Mouse (Mus musculus): ENCODE data around the gene Mtx1. TPM values are rescaled to one million over a fixed set of nuclear protein-coding genes. Genes with fewer than 3 reads are reported as not detected.
A peak's percentile ranks its signal among the peaks of the same experiment; 100 is the strongest.

The Mtx1 gene
- polyA plus RNA-seq, 1 experiment from 2014 or later, result 182 TPM

GRCm38 (mm10) chr3:89208075-89208657 is 18.7 kb downstream of the Mtx1 start:
- no peak for ATAC-seq (ENCODE audit: insufficient number of reproducible peaks, insufficient read depth, low FRiP score, low read depth)
- Histone ChIP-seq H3K27ac (ENCODE audit: low read length) (no peak overlapping the region), H3K27me3 (ENCODE audit: control insufficient read depth, insufficient read depth, low read length) (no peaks in the 10 kb centered on the region)

GRCm38 (mm10) chr3:89206695-89207094 is 20.2 kb downstream of the Mtx1 start:
- H3K4me1 ChIP-seq (ENCODE audit: control insufficient read depth, insufficient read depth, low read length), result no peaks in the 10 kb centered on the region
- H3K9ac ChIP-seq (replicated peaks; ENCODE audit: low read depth, low read length), result no peak overlapping the region
- 80% methylated on average over 2 of the region's 2 CpGs for WGBS
- H3K27ac ChIP-seq (ENCODE audit: low read length), result no peak overlapping the region
- H3K36me3 ChIP-seq (ENCODE audit: control insufficient read depth, insufficient read depth, low read length), result peaks cover 34% of the 10 kb centered on the region
- ATAC-seq (ENCODE audit: insufficient number of reproducible peaks, insufficient read depth, low FRiP score, low read depth), result no peak
- no peaks in the 10 kb centered on the region for H3K9me3 ChIP-seq (ENCODE audit: control insufficient read depth, low read depth, low read length)
- no peak overlapping the region for H3K4me2 ChIP-seq (replicated peaks; ENCODE audit: low read depth, low read length)
- no peak overlapping the region for H3K4me3 ChIP-seq (ENCODE audit: low read depth, low read length)
- no peaks in the 10 kb centered on the region for H3K27me3 ChIP-seq (ENCODE audit: control insufficient read depth, insufficient read depth, low read length)

More at GRCm38 (mm10) chr3:89208075-89208657, 18.7 kb downstream of the Mtx1 start:
- Histone ChIP-seq H3K4me1 (ENCODE audit: control insufficient read depth, insufficient read depth, low read length) (peaks cover 5% of the 10 kb centered on the region), H3K4me2 (replicated peaks; ENCODE audit: low read depth, low read length) (no peak overlapping the region), H3K9me3 (ENCODE audit: control insufficient read depth, low read depth, low read length) (no peaks in the 10 kb centered on the region), H3K36me3 (ENCODE audit: control insufficient read depth, insufficient read depth, low read length) (peaks cover 34% of the 10 kb centered on the region), H3K9ac (replicated peaks; ENCODE audit: low read depth, low read length) (no peak overlapping the region), H3K4me3 (ENCODE audit: low read depth, low read length) (no peak overlapping the region)
- 86% methylated on average over 13 of the region's 13 CpGs for WGBS

- Histone ChIP-seq H3K9me3 (ENCODE audit: control insufficient read depth, low read depth, low read length) (no peaks in the 10 kb centered on the region), H3K4me2 (replicated peaks; ENCODE audit: low read depth, low read length) (no peak overlapping the region), H3K27ac (ENCODE audit: low read length) (no peak overlapping the region), H3K9ac (replicated peaks; ENCODE audit: low read depth, low read length) (no peak overlapping the region), H3K4me1 (ENCODE audit: control insufficient read depth, insufficient read depth, low read length) (no peaks in the 10 kb centered on the region), H3K36me3 (ENCODE audit: control insufficient read depth, insufficient read depth, low read length) (peaks cover 34% of the 10 kb centered on the region), H3K4me3 (ENCODE audit: low read depth, low read length) (no peak overlapping the region), H3K27me3 (ENCODE audit: control insufficient read depth, insufficient read depth, low read length) (no peaks in the 10 kb centered on the region)
- WGBS, result 90% methylated on average over 7 of the region's 7 CpGs
- no peak for ATAC-seq (ENCODE audit: insufficient number of reproducible peaks, insufficient read depth, low FRiP score, low read depth)
Observed at GRCm38 (mm10) chr3:89206079-89206478, 20.8 kb downstream of the Mtx1 start.

- peak; percentile 33; the same call in 1 of the 2 replicates for ATAC-seq (ENCODE audit: insufficient number of reproducible peaks, insufficient read depth, low FRiP score, low read depth)
- H3K27ac ChIP-seq (ENCODE audit: low read length), result no peak overlapping the region
Observed at GRCm38 (mm10) chr3:89203142-89203514, 23.8 kb downstream of the Mtx1 start.

GRCm38 (mm10) chr3:89202253-89203141 is 24.4 kb downstream of the Mtx1 start, which contains the start of gene Gba:
Gene Gba, plus strand, starts transcription at chr3:89202928.
- H3K36me3 ChIP-seq (ENCODE audit: control insufficient read depth, insufficient read depth, low read length), result peaks cover 7% of the 10 kb centered on the region; the same call in 1 of the 2 replicates
- H3K4me3 ChIP-seq (ENCODE audit: low read depth, low read length), result peak within 1 kb of the TSS; percentile 47
- 25% methylated on average over 13 of the region's 13 CpGs for WGBS
- H3K9me3 ChIP-seq (ENCODE audit: control insufficient read depth, low read depth, low read length), result no peaks in the 10 kb centered on the region
- 0 out of 2 replicates have a peak within 1 kb of the TSS, but pooled peaks have one; percentile 22 for H3K9ac ChIP-seq (replicated peaks; ENCODE audit: low read depth, low read length)
- H3K27me3 ChIP-seq (ENCODE audit: control insufficient read depth, insufficient read depth, low read length), result no peaks in the 10 kb centered on the region
- peak; percentile 81; the same call in 1 of the 2 replicates for ATAC-seq (ENCODE audit: insufficient number of reproducible peaks, insufficient read depth, low FRiP score, low read depth)
- no peaks in the 10 kb centered on the region for H3K4me1 ChIP-seq (ENCODE audit: control insufficient read depth, insufficient read depth, low read length)
- H3K27ac ChIP-seq (ENCODE audit: low read length), result no peak within 1 kb of the TSS
- H3K4me2 ChIP-seq (replicated peaks; ENCODE audit: low read depth, low read length), result peak within 1 kb of the TSS; percentile 65

More at GRCm38 (mm10) chr3:89203142-89203514, 23.8 kb downstream of the Mtx1 start:
- H3K9ac ChIP-seq (replicated peaks; ENCODE audit: low read depth, low read length), result 0 out of 2 replicates have a peak overlapping the region, but pooled peaks have one; percentile 22
- no peaks in the 10 kb centered on the region for H3K27me3 ChIP-seq (ENCODE audit: control insufficient read depth, insufficient read depth, low read length)
- no peaks in the 10 kb centered on the region for H3K9me3 ChIP-seq (ENCODE audit: control insufficient read depth, low read depth, low read length)
- H3K36me3 ChIP-seq (ENCODE audit: control insufficient read depth, insufficient read depth, low read length), result peaks cover 11% of the 10 kb centered on the region
- H3K4me3 ChIP-seq (ENCODE audit: low read depth, low read length), result peak overlapping the region; percentile 47
- H3K4me2 ChIP-seq (replicated peaks; ENCODE audit: low read depth, low read length), result peak overlapping the region; percentile 65
- no peaks in the 10 kb centered on the region for H3K4me1 ChIP-seq (ENCODE audit: control insufficient read depth, insufficient read depth, low read length)
- 38% methylated on average over 5 of the region's 5 CpGs for WGBS

GRCm38 (mm10) chr3:89199839-89200238 is 27.0 kb downstream of the Mtx1 start:
- H3K4me1 ChIP-seq (ENCODE audit: control insufficient read depth, insufficient read depth, low read length), result no peaks in the 10 kb centered on the region
- H3K4me3 ChIP-seq (ENCODE audit: low read depth, low read length), result no peak overlapping the region
- no peaks in the 10 kb centered on the region for H3K9me3 ChIP-seq (ENCODE audit: control insufficient read depth, low read depth, low read length)
- no peak overlapping the region for H3K27ac ChIP-seq (ENCODE audit: low read length)
- no peaks in the 10 kb centered on the region for H3K27me3 ChIP-seq (ENCODE audit: control insufficient read depth, insufficient read depth, low read length)
- H3K9ac ChIP-seq (replicated peaks; ENCODE audit: low read depth, low read length), result no peak overlapping the region
- H3K4me2 ChIP-seq (replicated peaks; ENCODE audit: low read depth, low read length), result no peak overlapping the region
- H3K36me3 ChIP-seq (ENCODE audit: control insufficient read depth, insufficient read depth, low read length), result peaks cover 4% of the 10 kb centered on the region; the same call in 1 of the 2 replicates
- WGBS, result 81% methylated on average over 3 of the region's 3 CpGs
- ATAC-seq (ENCODE audit: insufficient number of reproducible peaks, insufficient read depth, low FRiP score, low read depth), result no peak

- H3K27me3 ChIP-seq (ENCODE audit: control insufficient read depth, insufficient read depth, low read length), result no peaks in the 10 kb centered on the region
- peak overlapping the region; percentile 33 for H3K4me3 ChIP-seq (ENCODE audit: low read depth, low read length)
- no peaks in the 10 kb centered on the region for H3K9me3 ChIP-seq (ENCODE audit: control insufficient read depth, low read depth, low read length)
- H3K9ac ChIP-seq (replicated peaks; ENCODE audit: low read depth, low read length), result peak overlapping the region; percentile 45
- H3K4me1 ChIP-seq (ENCODE audit: control insufficient read depth, insufficient read depth, low read length), result no peaks in the 10 kb centered on the region
- no peaks in the 10 kb centered on the region for H3K36me3 ChIP-seq (ENCODE audit: control insufficient read depth, insufficient read depth, low read length)
- ATAC-seq (ENCODE audit: insufficient number of reproducible peaks, insufficient read depth, low FRiP score, low read depth), result peak; percentile 98
- peak overlapping the region; percentile 60 for H3K4me2 ChIP-seq (replicated peaks; ENCODE audit: low read depth, low read length)
- 8% methylated on average over 33 of the region's 33 CpGs for WGBS
- H3K27ac ChIP-seq (ENCODE audit: low read length), result peak overlapping the region; percentile 69
Observed at GRCm38 (mm10) chr3:89195979-89196877, 30.7 kb downstream of the Mtx1 start.

GRCm38 (mm10) chr3:89193853-89194252 is 33.0 kb downstream of the Mtx1 start:
- Histone ChIP-seq H3K36me3 (ENCODE audit: control insufficient read depth, insufficient read depth, low read length) (no peaks in the 10 kb centered on the region), H3K4me2 (replicated peaks; ENCODE audit: low read depth, low read length) (no peak overlapping the region), H3K9ac (replicated peaks; ENCODE audit: low read depth, low read length) (no peak overlapping the region), H3K27me3 (ENCODE audit: control insufficient read depth, insufficient read depth, low read length) (no peaks in the 10 kb centered on the region), H3K4me1 (ENCODE audit: control insufficient read depth, insufficient read depth, low read length) (no peaks in the 10 kb centered on the region), H3K4me3 (ENCODE audit: low read depth, low read length) (no peak overlapping the region), H3K27ac (ENCODE audit: low read length) (no peak overlapping the region), H3K9me3 (ENCODE audit: control insufficient read depth, low read depth, low read length) (no peaks in the 10 kb centered on the region)
- WGBS, result 94% methylated on average over 2 of the region's 2 CpGs
- ATAC-seq (ENCODE audit: insufficient number of reproducible peaks, insufficient read depth, low FRiP score, low read depth), result no peak

All from stomach, embryonic 14.5 days (tissue).